Mouse (Mus musculus) heart, embryonic 14.5 days (tissue): Measurements from ENCODE around the gene Lifr. TPM values are rescaled to one million over a fixed set of nuclear protein-coding genes. Genes with fewer than 3 reads are reported as not detected.

Experiments used
- ATAC-seq: fragments of 200-750 bp; cut with Nextera tagmentation; 2 replicates; pipeline ENCODE4 v1.8.0; 2017; ENCODE audit warnings: low read depth, moderate TSS enrichment; ENCODE audit not compliant: insufficient number of reproducible peaks, insufficient read depth, low FRiP score
- H3K27ac ChIP-seq, 2 experiments: fragments of 200-500 bp in 1 of 2; fragments of 300-500 bp in 1 of 2; sonication (generic) in 1 of 2; replicated peaks in 1 of 2; 2 replicates each; pipeline ENCODE4 v1.5.1; 2012 to 2014; ENCODE audit warnings: low read depth in 2 of 2, low read length in 2 of 2, control low read depth in 1 of 2, mild to moderate bottlenecking in 1 of 2, mixed read lengths in 1 of 2; ENCODE audit not compliant: control insufficient read depth in 1 of 2, insufficient read depth in 1 of 2
- H3K27me3 ChIP-seq: fragments of 300-500 bp; sonication (generic); 2 replicates; pipeline ENCODE4 v1.6.1; 2014; ENCODE audit warnings: mild to moderate bottlenecking, low read length, control low read depth; ENCODE audit not compliant: control insufficient read depth, insufficient read depth
- H3K36me3 ChIP-seq: fragments of 300-500 bp; sonication (generic); 2 replicates; pipeline ENCODE4 v1.6.1; 2014; ENCODE audit warnings: mild to moderate bottlenecking, control low read depth, low read length, mixed read lengths; ENCODE audit not compliant: control insufficient read depth, insufficient read depth
- H3K4me1 ChIP-seq, 2 experiments: fragments of 200-500 bp in 1 of 2; fragments of 300-500 bp in 1 of 2; sonication (generic) in 1 of 2; 2 replicates each; pipeline ENCODE4 v1.6.1; 2012 to 2014; ENCODE audit warnings: low read length in 2 of 2, control low read depth in 1 of 2, mixed read lengths in 1 of 2; ENCODE audit not compliant: control insufficient read depth in 2 of 2, insufficient read depth in 2 of 2
- H3K4me2 ChIP-seq: fragments of 300-500 bp; sonication (generic); 2 replicates; pipeline ENCODE4 v1.6.1; 2014; ENCODE audit warnings: mild to moderate bottlenecking, low read length
- H3K4me3 ChIP-seq, 2 experiments: fragments of 200-500 bp in 1 of 2; fragments of 300-500 bp in 1 of 2; sonication (generic) in 1 of 2; 2 replicates each; pipeline ENCODE4 v1.5.1; 2012 to 2014; ENCODE audit warnings: low read length in 2 of 2, mild to moderate bottlenecking in 2 of 2, control low read depth in 1 of 2, low read depth in 1 of 2, moderate library complexity in 1 of 2; ENCODE audit not compliant: control insufficient read depth in 1 of 2, insufficient read depth in 1 of 2
- H3K9ac ChIP-seq: fragments of 300-500 bp; sonication (generic); 2 replicates; pipeline ENCODE4 v1.6.1; 2014; ENCODE audit warnings: mild to moderate bottlenecking, low read length
- H3K9me3 ChIP-seq: fragments of 300-500 bp; sonication (generic); 2 replicates; pipeline ENCODE4 v1.6.1; 2016; ENCODE audit warnings: low read length, control low read depth; ENCODE audit not compliant: control insufficient read depth
- WGBS: fragments of 180-500 bp; shearing (Covaris S2); extraction: QIAGEN DNeasy Blood & Tissue Kit; methylation state at CpG from one replicate; pipeline ENCODE4 v1.1.7; 2014; 5-methylcytosine and 5-hydroxymethylcytosine counted together
- polyA plus RNA-seq: library from polyadenylated mRNA; unstranded; fragments of >200 nt; fragmentation: Nextera tagmentation; extraction: Ambion mirVana; gene quantifications from 2 replicates; pipeline ENCODE4 v1.2.1, GENCODE M21; 2014

The Lifr gene
- polyA plus RNA-seq, 1 experiment from 2014 or later: 36.4 TPM

GRCm38 (mm10) chr15:7136912-7137311 lies 46.5 kb downstream of the Lifr start:
- 73% methylated on average over 10 of the region's 10 CpGs for WGBS
- Histone ChIP-seq H3K36me3 (no peaks in the 10 kb centered on the region; the same call in 1 of the 2 replicates), H3K4me3 (no peak overlapping the region), H3K27me3 (no peaks in the 10 kb centered on the region), H3K27ac (no peak overlapping the region), H3K9me3 (no peaks in the 10 kb centered on the region), H3K4me1 (peaks cover 15 to 39% of the 10 kb centered on the region in 2 experiments), H3K4me2 (no peak overlapping the region), H3K9ac (no peak overlapping the region)
- no peak for ATAC-seq

GRCm38 (mm10) chr15:7137607-7138006 lies 47.2 kb downstream of the Lifr start:
- Histone ChIP-seq H3K4me1 (peaks cover 15 to 39% of the 10 kb centered on the region in 2 experiments), H3K27ac (no peak overlapping the region), H3K9me3 (no peaks in the 10 kb centered on the region), H3K9ac (no peak overlapping the region), H3K4me3 (no peak overlapping the region), H3K4me2 (no peak overlapping the region), H3K27me3 (no peaks in the 10 kb centered on the region), H3K36me3 (no peaks in the 10 kb centered on the region; the same call in 1 of the 2 replicates)
- WGBS: 55% methylated on average over 12 of the region's 12 CpGs
- no peak for ATAC-seq

- Histone ChIP-seq H3K4me2 (no peak overlapping the region), H3K27me3 (no peaks in the 10 kb centered on the region), H3K27ac (no peak overlapping the region), H3K4me1 (peaks cover 15 to 37% of the 10 kb centered on the region in 2 experiments), H3K36me3 (no peaks in the 10 kb centered on the region), H3K9me3 (no peaks in the 10 kb centered on the region), H3K4me3 (no peak overlapping the region), H3K9ac (no peak overlapping the region)
- no peak for ATAC-seq
- 96% methylated on average over 14 of the region's 14 CpGs for WGBS
Observed at GRCm38 (mm10) chr15:7138471-7138870, 48.1 kb downstream of the Lifr start.

GRCm38 (mm10) chr15:7140322-7140721 lies 49.9 kb downstream of the Lifr start:
- Histone ChIP-seq H3K4me1 (peaks cover 26 to 40% of the 10 kb centered on the region in 2 experiments), H3K9me3 (no peaks in the 10 kb centered on the region), H3K4me2 (no peak overlapping the region), H3K27me3 (no peaks in the 10 kb centered on the region), H3K9ac (no peak overlapping the region), H3K27ac (no peak overlapping the region), H3K4me3 (no peak overlapping the region), H3K36me3 (no peaks in the 10 kb centered on the region)
- no peak for ATAC-seq
- WGBS: 80% methylated on average over 7 of the region's 7 CpGs

- H3K4me1 ChIP-seq: peaks cover 30 to 47% of the 10 kb centered on the region in 2 experiments
- H3K9ac ChIP-seq: peak overlapping the region; percentile 41
- H3K27me3 ChIP-seq: no peaks in the 10 kb centered on the region
Observed at GRCm38 (mm10) chr15:7141246-7141645, 50.8 kb downstream of the Lifr start.

GRCm38 (mm10) chr15:7143689-7144170 lies 53.3 kb downstream of the Lifr start:
- H3K4me1 ChIP-seq: peaks cover 30 to 44% of the 10 kb centered on the region in 2 experiments
- no peak for ATAC-seq
- H3K27ac ChIP-seq: no peak overlapping the region
- H3K4me2 ChIP-seq: no peak overlapping the region
- H3K4me3 ChIP-seq: no peak overlapping the region
- no peak overlapping the region for H3K9ac ChIP-seq
- 62% methylated on average over 15 of the region's 15 CpGs for WGBS
- H3K9me3 ChIP-seq: no peaks in the 10 kb centered on the region
- H3K27me3 ChIP-seq: no peaks in the 10 kb centered on the region
- H3K36me3 ChIP-seq: no peaks in the 10 kb centered on the region

More at GRCm38 (mm10) chr15:7141246-7141645, 50.8 kb downstream of the Lifr start:
- 0 out of 4 replicates have a peak overlapping the region, but pooled peaks of 1 of the 2 experiments have one; percentile 2 for H3K27ac ChIP-seq
- no peak overlapping the region for H3K4me3 ChIP-seq
- no peaks in the 10 kb centered on the region for H3K36me3 ChIP-seq
- H3K9me3 ChIP-seq: no peaks in the 10 kb centered on the region
- WGBS: 51% methylated on average over 13 of the region's 13 CpGs
- no peak for ATAC-seq
- H3K4me2 ChIP-seq: peak overlapping the region; percentile 35

- H3K36me3 ChIP-seq: no peaks in the 10 kb centered on the region
- peaks cover 30 to 44% of the 10 kb centered on the region in 2 experiments for H3K4me1 ChIP-seq
- H3K27me3 ChIP-seq: no peaks in the 10 kb centered on the region
- H3K4me3 ChIP-seq: no peak overlapping the region
- H3K9me3 ChIP-seq: no peaks in the 10 kb centered on the region
- H3K9ac ChIP-seq: no peak overlapping the region
- 74% methylated on average over 3 of the region's 3 CpGs for WGBS
- no peak overlapping the region for H3K4me2 ChIP-seq
- ATAC-seq: no peak
- H3K27ac ChIP-seq: no peak overlapping the region; a peak in 1 of 4 replicates
Observed at GRCm38 (mm10) chr15:7144542-7144941, 54.1 kb downstream of the Lifr start.

- Histone ChIP-seq H3K4me1 (peaks cover 30 to 44% of the 10 kb centered on the region in 2 experiments), H3K27ac (no peak overlapping the region; a peak in 1 of 4 replicates), H3K9ac (no peak overlapping the region), H3K4me2 (no peak overlapping the region), H3K4me3 (no peak overlapping the region), H3K36me3 (no peaks in the 10 kb centered on the region), H3K9me3 (no peaks in the 10 kb centered on the region), H3K27me3 (no peaks in the 10 kb centered on the region)
- WGBS: 69% methylated on average over 9 of the region's 9 CpGs
- ATAC-seq: no peak
Observed at GRCm38 (mm10) chr15:7144942-7145341, 54.5 kb downstream of the Lifr start.
